Mouse (Mus musculus) myocyte (in vitro differentiated cells): ENCODE data around the gene Eif1. TPM values are rescaled to one million over a fixed set of nuclear protein-coding genes. Genes with fewer than 3 reads are reported as not detected.
"Not testable (repeated sequence)": the region's sequence is repeated elsewhere in the genome, so short reads cannot be mapped to it uniquely, and the experiment has no call there.

Experiments
- H3K27me3 ChIP-seq: one replicate; pipeline ENCODE4 v1.6.1; 2011; ENCODE audit not compliant: control insufficient read depth, insufficient read depth, insufficient read length
- H3K36me3 ChIP-seq: one replicate; pipeline ENCODE4 v1.6.1; 2011; ENCODE audit not compliant: control insufficient read depth, insufficient read depth
- H3K4me2 ChIP-seq: one replicate; pipeline ENCODE4 v1.6.1; 2011; ENCODE audit warnings: low read depth, control low read depth
- H3K4me3 ChIP-seq: one replicate; pipeline ENCODE4 v1.5.1; 2011; ENCODE audit warnings: mild to moderate bottlenecking, control low read depth, moderate library complexity
- H3K79me2 ChIP-seq: one replicate; pipeline ENCODE4 v1.6.1; 2011; ENCODE audit not compliant: control insufficient read depth, insufficient read depth
- H3ac ChIP-seq: one replicate; pipeline ENCODE4 v1.6.1; 2011; ENCODE audit not compliant: control insufficient read depth, insufficient read length
- CEBPB ChIP-seq: IDR thresholded peaks from 2 replicates; pipeline ENCODE4 v1.6.1; 2011; ENCODE audit warnings: mild to moderate bottlenecking, moderate library complexity; ENCODE audit not compliant: poor library complexity, insufficient read depth, severe bottlenecking
- E2F4 ChIP-seq: IDR thresholded peaks from one replicate; pipeline ENCODE4 v1.6.1; 2011; ENCODE audit warnings: mild to moderate bottlenecking, control low read depth, moderate library complexity; ENCODE audit not compliant: insufficient read depth
- MAX ChIP-seq: IDR thresholded peaks from one replicate; pipeline ENCODE4 v1.6.1; 2011; ENCODE audit warnings: low read depth, mild to moderate bottlenecking, control low read depth
- MYOD1 ChIP-seq, 3 experiments: IDR thresholded peaks; one replicate each; pipeline ENCODE4 v1.6.1; 2011; ENCODE audit warnings: control low read depth in 2 of 3, low read depth in 2 of 3, mild to moderate bottlenecking in 2 of 3, moderate library complexity in 1 of 3; ENCODE audit not compliant: insufficient read length in 2 of 3, control insufficient read depth in 1 of 3
- MYOG ChIP-seq, 3 experiments: IDR thresholded peaks; one replicate each; pipeline ENCODE4 v1.6.1; 2011; ENCODE audit warnings: control low read depth in 2 of 3, low read depth in 2 of 3, mild to moderate bottlenecking in 2 of 3; ENCODE audit not compliant: insufficient read length in 2 of 3, control insufficient read depth in 1 of 3, insufficient read depth in 1 of 3
- POLR2A ChIP-seq: IDR thresholded peaks from one replicate; pipeline ENCODE4 v1.6.1; 2011; ENCODE audit warnings: low read depth, mild to moderate bottlenecking, control low read depth, moderate library complexity; ENCODE audit not compliant: insufficient read length
- POLR2AphosphoS2 ChIP-seq: IDR thresholded peaks from one replicate; pipeline ENCODE4 v1.6.1; 2011; ENCODE audit warnings: low read depth, control low read depth; ENCODE audit not compliant: insufficient read length
- REST ChIP-seq: IDR thresholded peaks from one replicate; pipeline ENCODE4 v1.6.1; 2011; ENCODE audit warnings: mild to moderate bottlenecking, control low read depth, moderate library complexity; ENCODE audit not compliant: insufficient read depth, insufficient read length
- SRF ChIP-seq: IDR thresholded peaks from one replicate; pipeline ENCODE4 v1.6.1; 2011; ENCODE audit warnings: low read depth; ENCODE audit not compliant: control insufficient read depth, insufficient read length
- TCF12 ChIP-seq: IDR thresholded peaks from one replicate; pipeline ENCODE4 v1.6.1; 2011; ENCODE audit warnings: mild to moderate bottlenecking, control low read depth; ENCODE audit not compliant: poor library complexity, insufficient read depth, severe bottlenecking
- TCF3 ChIP-seq: IDR thresholded peaks from one replicate; pipeline ENCODE4 v1.6.1; 2011; ENCODE audit warnings: low read depth, control low read depth; ENCODE audit not compliant: insufficient read length
- USF1 ChIP-seq: IDR thresholded peaks from one replicate; pipeline ENCODE4 v1.6.1; 2011; ENCODE audit warnings: low read depth, mild to moderate bottlenecking, control low read depth, moderate library complexity
- polyA plus RNA-seq: library from polyadenylated mRNA; unstranded; fragments of >200 nt; fragmentation: generic; extraction: Trizol; gene quantifications from one replicate; pipeline ENCODE4 v1.2.1, GENCODE M21; 2012; ENCODE audit warnings: missing spikeins

Gene Eif1
- polyA plus RNA-seq, 1 experiment: 1,731 TPM

DNA sequence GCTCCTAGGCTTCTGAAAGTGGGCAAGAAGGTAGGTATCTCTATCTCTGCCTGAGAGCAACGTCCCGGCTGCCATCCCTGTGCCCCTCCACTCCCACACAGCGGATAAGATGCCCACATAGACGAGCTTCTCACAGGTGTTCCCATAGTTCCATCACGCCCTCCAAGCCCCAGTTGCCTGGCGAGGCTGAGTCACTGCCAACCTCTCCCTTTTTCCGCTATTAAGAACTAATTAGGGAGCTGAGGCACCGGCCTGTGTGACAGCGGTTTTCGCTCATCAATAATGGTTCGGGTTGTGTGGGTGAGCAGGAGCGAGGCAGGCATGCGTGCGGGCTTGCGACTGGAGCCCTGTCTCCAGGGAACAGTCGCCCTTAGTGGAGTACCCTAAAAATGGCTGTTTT lies 10.6 kb downstream of the Eif1 start:
- H3K36me3 ChIP-seq: no peaks in the 10 kb centered on the region
- no peak overlapping the region for H3K4me3 ChIP-seq
- TF ChIP-seq POLR2A: no peak
- no peak for TF ChIP-seq USF1
- no peak for TF ChIP-seq SRF
- TF ChIP-seq POLR2AphosphoS2: no peak
- TF ChIP-seq CEBPB: no peak
- TF ChIP-seq MYOD1 (IDR thresholded peaks at IDR 0.05; ENCODE audit: control insufficient read depth in 1 of 3, insufficient read length in 2 of 3, low read depth in 2 of 3): no peak
- no peak for TF ChIP-seq REST
- TF ChIP-seq TCF3: no peak
- TF ChIP-seq MYOG (IDR thresholded peaks at IDR 0.05; ENCODE audit: control insufficient read depth in 1 of 3, insufficient read depth in 1 of 3, insufficient read length in 2 of 3, low read depth in 2 of 3): no peak
- no peak for TF ChIP-seq TCF12
- TF ChIP-seq E2F4: no peak
- TF ChIP-seq MAX: no peak
- H3ac ChIP-seq: no peak overlapping the region
- no peak overlapping the region for H3K4me2 ChIP-seq
- H3K79me2 ChIP-seq: no peaks in the 10 kb centered on the region
- no peaks in the 10 kb centered on the region for H3K27me3 ChIP-seq

DNA sequence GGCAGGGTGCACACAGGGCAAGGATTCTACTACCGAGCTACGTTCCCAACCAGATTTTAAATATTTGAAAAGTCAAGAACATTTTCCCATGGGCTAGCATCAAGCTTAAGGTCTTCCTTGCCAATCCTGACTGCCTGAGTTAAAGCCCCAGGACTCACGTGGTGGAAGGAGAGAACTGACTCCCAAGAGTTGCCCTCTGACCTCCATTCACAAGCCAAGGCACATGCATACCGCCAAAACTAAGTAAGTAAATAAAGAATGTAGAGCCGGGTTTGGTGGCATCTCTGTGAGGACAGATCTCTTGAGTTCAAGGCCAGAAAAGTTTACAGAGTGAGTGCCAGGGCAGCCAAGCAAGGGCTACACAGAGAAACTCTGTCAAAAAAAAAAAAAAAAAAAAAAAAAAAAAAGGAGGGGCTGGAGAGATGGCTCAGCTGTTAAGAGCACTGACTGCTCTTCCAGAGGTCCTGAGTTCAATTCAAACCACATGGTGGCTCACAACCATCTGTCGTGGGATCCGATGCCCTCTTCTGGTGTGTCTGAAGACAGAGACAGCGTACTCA lies 11.2 kb downstream of the Eif1 start:
- not testable (repeated sequence) for H3K79me2 ChIP-seq, H3ac ChIP-seq, H3K27me3 ChIP-seq, H3K4me2 ChIP-seq, H3K36me3 ChIP-seq, H3K4me3 ChIP-seq

DNA sequence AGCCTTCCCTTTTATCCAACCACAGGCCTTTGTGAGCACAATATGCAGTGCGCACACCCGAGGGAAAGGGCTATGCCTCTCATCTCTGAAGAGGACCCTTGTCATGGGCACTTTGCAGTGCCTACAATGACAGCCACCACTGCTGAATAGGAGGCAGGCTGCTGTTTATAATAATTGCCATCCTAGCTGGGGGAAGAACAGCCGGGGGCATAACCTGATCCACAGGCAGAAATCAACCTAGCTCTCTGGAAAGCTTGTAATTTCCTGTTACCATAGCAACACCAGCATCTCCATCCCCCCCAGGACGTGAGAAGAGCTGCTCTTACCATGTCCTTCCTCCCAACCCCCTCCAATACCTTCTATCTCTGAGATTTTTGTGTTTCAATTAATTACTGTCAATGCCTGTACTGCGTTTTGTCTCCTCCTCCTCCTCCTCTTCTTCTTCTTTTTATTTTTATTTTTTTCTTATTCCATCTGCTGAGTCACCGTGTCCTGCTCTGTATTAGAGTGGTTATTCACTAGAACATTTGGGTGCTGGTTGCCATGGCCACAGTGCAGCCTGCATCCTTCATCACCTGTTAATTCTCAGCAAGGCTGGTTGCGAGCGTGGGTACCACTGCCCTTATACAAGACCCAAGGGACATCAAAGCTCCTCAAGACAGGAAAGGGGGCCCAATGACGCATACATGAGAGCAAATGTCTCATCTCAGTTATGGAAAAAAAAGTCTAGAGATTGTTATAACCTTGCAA lies 13.3 kb downstream of the Eif1 start:
- no peak overlapping the region for H3K4me2 ChIP-seq
- no peaks in the 10 kb centered on the region for H3K27me3 ChIP-seq
- TF ChIP-seq POLR2AphosphoS2: no peak
- no peak for TF ChIP-seq REST
- no peak for TF ChIP-seq TCF12
- no peak for TF ChIP-seq USF1
- TF ChIP-seq SRF: no peak
- TF ChIP-seq MAX: no peak
- no peak for TF ChIP-seq CEBPB
- TF ChIP-seq POLR2A: no peak
- TF ChIP-seq MYOG (IDR thresholded peaks at IDR 0.05; ENCODE audit: control insufficient read depth in 1 of 3, insufficient read depth in 1 of 3, insufficient read length in 2 of 3, low read depth in 2 of 3): no peak
- TF ChIP-seq TCF3: no peak
- no peak for TF ChIP-seq E2F4
- TF ChIP-seq MYOD1 (IDR thresholded peaks at IDR 0.05; ENCODE audit: control insufficient read depth in 1 of 3, insufficient read length in 2 of 3, low read depth in 2 of 3): no peak
- H3ac ChIP-seq: no peak overlapping the region
- no peak overlapping the region for H3K4me3 ChIP-seq
- no peaks in the 10 kb centered on the region for H3K79me2 ChIP-seq
- H3K36me3 ChIP-seq: no peaks in the 10 kb centered on the region

DNA sequence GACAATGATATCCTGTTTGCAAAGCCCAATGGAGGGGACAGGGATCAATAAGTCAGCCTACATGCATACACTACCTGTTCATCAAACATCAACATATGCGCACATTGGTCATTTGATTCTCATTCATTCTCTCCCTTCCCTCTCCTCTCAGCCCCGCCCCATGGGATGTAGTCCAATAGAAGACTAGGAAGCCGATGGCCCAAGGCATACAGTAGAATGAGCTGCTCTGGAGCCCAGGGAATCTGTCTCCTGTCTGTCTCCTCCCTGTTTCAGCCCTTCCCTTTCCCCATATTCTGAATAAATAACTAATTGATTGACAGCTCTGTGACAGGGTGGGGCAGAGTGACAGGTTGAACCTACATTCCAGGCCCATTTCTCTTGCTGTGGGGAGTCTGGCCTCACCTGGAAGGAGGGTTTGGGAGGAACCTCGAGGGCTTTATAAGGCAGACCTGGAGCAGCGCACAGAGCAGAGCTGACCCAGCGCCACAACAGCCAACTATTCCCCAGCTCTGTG lies 14.3 kb downstream of the Eif1 start, which contains the start of gene Gast:
Gene Gast, plus strand, starts transcription at position 464 of the 514 bp plus-strand sequence.
- H3ac ChIP-seq: no peak within 1 kb of the TSS
- no peak within 1 kb of the TSS for H3K4me2 ChIP-seq
- H3K36me3 ChIP-seq: no peaks in the 10 kb centered on the region
- H3K4me3 ChIP-seq: no peak within 1 kb of the TSS
- TF ChIP-seq REST: no peak
- no peak for TF ChIP-seq E2F4
- TF ChIP-seq SRF: no peak
- no peak for TF ChIP-seq POLR2AphosphoS2
- TF ChIP-seq TCF3: no peak
- TF ChIP-seq TCF12: no peak
- no peak for TF ChIP-seq POLR2A
- TF ChIP-seq MAX: no peak
- TF ChIP-seq USF1: no peak
- no peak for TF ChIP-seq MYOG (IDR thresholded peaks at IDR 0.05; ENCODE audit: control insufficient read depth in 1 of 3, insufficient read depth in 1 of 3, insufficient read length in 2 of 3, low read depth in 2 of 3)
- TF ChIP-seq CEBPB: no peak
- TF ChIP-seq MYOD1 (IDR thresholded peaks at IDR 0.05; ENCODE audit: control insufficient read depth in 1 of 3, insufficient read length in 2 of 3, low read depth in 2 of 3): no peak
- H3K79me2 ChIP-seq: no peaks in the 10 kb centered on the region
- peaks cover 9% of the 10 kb centered on the region for H3K27me3 ChIP-seq
